Mouse (Mus musculus) heart, embryonic 15.5 days (tissue): ENCODE data around the gene Slamf9. TPM values are rescaled to one million over a fixed set of nuclear protein-coding genes. Genes with fewer than 3 reads are reported as not detected.
A peak's percentile ranks its signal among the peaks of the same experiment; 100 is the strongest.

Experiments
- ATAC-seq: fragments of 200-750 bp; cut with Nextera tagmentation; replicated peaks from 2 replicates; pipeline ENCODE4 v1.8.0; 2017; ENCODE audit warnings: low read depth, moderate TSS enrichment; ENCODE audit not compliant: insufficient number of reproducible peaks, insufficient read depth, low FRiP score
- H3K27ac ChIP-seq: fragments of 300-500 bp; sonication (generic); 2 replicates; pipeline ENCODE4 v1.5.1; 2015; ENCODE audit warnings: mild to moderate bottlenecking, inconsistent platforms
- H3K27me3 ChIP-seq: fragments of 300-500 bp; sonication (generic); 2 replicates; pipeline ENCODE4 v1.6.1; 2015; ENCODE audit warnings: inconsistent platforms
- H3K36me3 ChIP-seq: fragments of 300-500 bp; sonication (generic); 2 replicates; pipeline ENCODE4 v1.6.1; 2015; ENCODE audit warnings: mild to moderate bottlenecking, inconsistent platforms
- H3K4me1 ChIP-seq: fragments of 300-500 bp; sonication (generic); replicated peaks from 2 replicates; pipeline ENCODE4 v1.6.1; 2015; ENCODE audit warnings: inconsistent platforms
- H3K4me2 ChIP-seq: fragments of 300-500 bp; sonication (generic); 2 replicates; pipeline ENCODE4 v1.6.1; 2015; ENCODE audit warnings: inconsistent platforms, mild to moderate bottlenecking, moderate library complexity
- H3K4me3 ChIP-seq: fragments of 300-500 bp; sonication (generic); 2 replicates; pipeline ENCODE4 v1.5.1; 2015; ENCODE audit warnings: mild to moderate bottlenecking, inconsistent platforms
- H3K9ac ChIP-seq: fragments of 300-500 bp; sonication (generic); 2 replicates; pipeline ENCODE4 v1.6.1; 2015; ENCODE audit warnings: mild to moderate bottlenecking, inconsistent platforms
- H3K9me3 ChIP-seq: fragments of 300-500 bp; sonication (generic); replicated peaks from 2 replicates; pipeline ENCODE4 v1.6.1; 2016; ENCODE audit warnings: inconsistent platforms
- WGBS: fragments of 180-500 bp; shearing (Covaris S2); methylation state at CpG from one replicate; pipeline ENCODE4 v1.1.7; 2015; ENCODE audit warnings: mixed read lengths; 5-methylcytosine and 5-hydroxymethylcytosine counted together
- polyA plus RNA-seq: library from polyadenylated mRNA; unstranded; fragments of >200 nt; fragmentation: Nextera tagmentation; extraction: Ambion mirVana; gene quantifications from 2 replicates; pipeline ENCODE4 v1.2.1, GENCODE M21; 2015

Gene Slamf9
- 0.83 and 1.1 TPM in 2 replicates for polyA plus RNA-seq

- WGBS, result 37% methylated on average over 7 of the region's 7 CpGs
- ATAC-seq, result peak; percentile 55; the same call in 1 of the 2 replicates
- Histone ChIP-seq H3K27ac (no peak within 1 kb of the TSS), H3K36me3 (no peaks in the 10 kb centered on the region), H3K9ac (no peak within 1 kb of the TSS), H3K4me2 (no peak within 1 kb of the TSS), H3K9me3 (no peaks in the 10 kb centered on the region), H3K4me1 (0 out of 2 replicates have a peak, but pooled peaks cover 3% of the 10 kb centered on the region), H3K4me3 (no peak within 1 kb of the TSS), H3K27me3 (no peaks in the 10 kb centered on the region)
Observed at GRCm38 (mm10) chr1:172475054-172475741, at the start of gene Slamf9. Gene Slamf9 (plus strand): TSS chr1:172475358.

GRCm38 (mm10) chr1:172426419-172426818 lies 48.7 kb upstream of the Slamf9 start:
- H3K4me3 ChIP-seq, result no peak overlapping the region
- no peaks in the 10 kb centered on the region for H3K36me3 ChIP-seq
- no peak for ATAC-seq
- H3K9ac ChIP-seq, result no peak overlapping the region
- no peaks in the 10 kb centered on the region for H3K9me3 ChIP-seq
- peaks cover 4% of the 10 kb centered on the region for H3K4me1 ChIP-seq
- H3K4me2 ChIP-seq, result no peak overlapping the region
- WGBS, result 60% methylated on average over 1 of the region's 1 CpGs
- H3K27ac ChIP-seq, result no peak overlapping the region
- H3K27me3 ChIP-seq, result no peaks in the 10 kb centered on the region

- Histone ChIP-seq H3K4me2 (no peak overlapping the region), H3K27me3 (no peaks in the 10 kb centered on the region), H3K4me3 (no peak overlapping the region), H3K36me3 (no peaks in the 10 kb centered on the region), H3K9me3 (no peaks in the 10 kb centered on the region), H3K27ac (no peak overlapping the region), H3K4me1 (peaks cover 18% of the 10 kb centered on the region), H3K9ac (no peak overlapping the region)
- ATAC-seq, result no peak
- WGBS, result 84% methylated on average over 3 of the region's 3 CpGs
Observed at GRCm38 (mm10) chr1:172427841-172428240, 47.3 kb upstream of the Slamf9 start.

- peaks cover 24% of the 10 kb centered on the region for H3K4me1 ChIP-seq
- WGBS, result 79% methylated on average over 1 of the region's 1 CpGs
- H3K4me2 ChIP-seq, result no peak overlapping the region
- no peaks in the 10 kb centered on the region for H3K9me3 ChIP-seq
- ATAC-seq, result no peak
- no peak overlapping the region for H3K27ac ChIP-seq
- H3K36me3 ChIP-seq, result no peaks in the 10 kb centered on the region
- H3K27me3 ChIP-seq, result no peaks in the 10 kb centered on the region
- no peak overlapping the region for H3K9ac ChIP-seq
- no peak overlapping the region for H3K4me3 ChIP-seq
Observed at GRCm38 (mm10) chr1:172428614-172429013, 46.5 kb upstream of the Slamf9 start.

- H3K27ac ChIP-seq, result no peak overlapping the region
- 54% methylated on average over 9 of the region's 9 CpGs for WGBS
- no peaks in the 10 kb centered on the region for H3K27me3 ChIP-seq
- no peak for ATAC-seq
- no peak overlapping the region for H3K4me3 ChIP-seq
- H3K4me2 ChIP-seq, result no peak overlapping the region
- H3K9ac ChIP-seq, result no peak overlapping the region
- H3K4me1 ChIP-seq, result peaks cover 27% of the 10 kb centered on the region
- no peaks in the 10 kb centered on the region for H3K9me3 ChIP-seq
- no peaks in the 10 kb centered on the region for H3K36me3 ChIP-seq
Observed at GRCm38 (mm10) chr1:172430731-172431220, 44.4 kb upstream of the Slamf9 start.

GRCm38 (mm10) chr1:172431836-172432586 lies 43.1 kb upstream of the Slamf9 start:
- peak; percentile 65 for ATAC-seq
- H3K27ac ChIP-seq, result peak overlapping the region; percentile 57
- no peaks in the 10 kb centered on the region for H3K9me3 ChIP-seq
- WGBS, result 29% methylated on average over 4 of the region's 4 CpGs
- H3K36me3 ChIP-seq, result no peaks in the 10 kb centered on the region
- H3K9ac ChIP-seq, result no peak overlapping the region
- H3K27me3 ChIP-seq, result no peaks in the 10 kb centered on the region
- peaks cover 27% of the 10 kb centered on the region for H3K4me1 ChIP-seq
- no peak overlapping the region for H3K4me3 ChIP-seq
- no peak overlapping the region for H3K4me2 ChIP-seq

GRCm38 (mm10) chr1:172432587-172432955 lies 42.6 kb upstream of the Slamf9 start:
- no peaks in the 10 kb centered on the region for H3K9me3 ChIP-seq
- 40% methylated on average over 3 of the region's 3 CpGs for WGBS
- no peaks in the 10 kb centered on the region for H3K36me3 ChIP-seq
- H3K4me1 ChIP-seq, result peaks cover 27% of the 10 kb centered on the region
- H3K4me3 ChIP-seq, result no peak overlapping the region
- no peak overlapping the region for H3K4me2 ChIP-seq
- no peaks in the 10 kb centered on the region for H3K27me3 ChIP-seq
- no peak for ATAC-seq
- peak overlapping the region; percentile 57 for H3K27ac ChIP-seq
- no peak overlapping the region for H3K9ac ChIP-seq

- Histone ChIP-seq H3K27me3 (no peaks in the 10 kb centered on the region), H3K9ac (no peak overlapping the region)
Observed at GRCm38 (mm10) chr1:172433012-172433850, 41.9 kb upstream of the Slamf9 start.

GRCm38 (mm10) chr1:172433851-172434165 lies 41.4 kb upstream of the Slamf9 start:
- no peak overlapping the region for H3K4me2 ChIP-seq
- no peaks in the 10 kb centered on the region for H3K36me3 ChIP-seq
- no peak overlapping the region for H3K27ac ChIP-seq
- H3K27me3 ChIP-seq, result no peaks in the 10 kb centered on the region
- H3K4me1 ChIP-seq, result peaks cover 27% of the 10 kb centered on the region
- no peak for ATAC-seq
- H3K4me3 ChIP-seq, result no peak overlapping the region
- no peak overlapping the region for H3K9ac ChIP-seq
- no peaks in the 10 kb centered on the region for H3K9me3 ChIP-seq
- 78% methylated on average over 4 of the region's 4 CpGs for WGBS

More at GRCm38 (mm10) chr1:172433012-172433850, 41.9 kb upstream of the Slamf9 start:
- 45% methylated on average over 20 of the region's 20 CpGs for WGBS
- no peak overlapping the region for H3K4me3 ChIP-seq
- no peaks in the 10 kb centered on the region for H3K36me3 ChIP-seq
- ATAC-seq, result 0 out of 2 replicates have a peak, but pooled peaks have one; percentile 43
- no peak overlapping the region for H3K4me2 ChIP-seq
- no peaks in the 10 kb centered on the region for H3K9me3 ChIP-seq
- H3K4me1 ChIP-seq, result peaks cover 27% of the 10 kb centered on the region
- peak overlapping the region; percentile 57; the same call in 1 of the 2 replicates for H3K27ac ChIP-seq

- no peak overlapping the region for H3K4me2 ChIP-seq
- no peaks in the 10 kb centered on the region for H3K27me3 ChIP-seq
- H3K4me3 ChIP-seq, result no peak overlapping the region
- no peaks in the 10 kb centered on the region for H3K9me3 ChIP-seq
- peaks cover 19% of the 10 kb centered on the region for H3K4me1 ChIP-seq
- H3K27ac ChIP-seq, result no peak overlapping the region
- H3K36me3 ChIP-seq, result no peaks in the 10 kb centered on the region
- ATAC-seq, result no peak; the same call in 1 of the 2 replicates
- 24% methylated on average over 6 of the region's 6 CpGs for WGBS
- no peak overlapping the region for H3K9ac ChIP-seq
Observed at GRCm38 (mm10) chr1:172436785-172437184, 38.4 kb upstream of the Slamf9 start.

- Histone ChIP-seq H3K9me3 (no peaks in the 10 kb centered on the region), H3K4me2 (no peak overlapping the region), H3K27me3 (no peaks in the 10 kb centered on the region), H3K4me3 (no peak overlapping the region), H3K4me1 (peaks cover 3% of the 10 kb centered on the region; the same call in 1 of the 2 replicates), H3K36me3 (no peaks in the 10 kb centered on the region), H3K9ac (no peak overlapping the region), H3K27ac (no peak overlapping the region)
- no peak for ATAC-seq
- WGBS, result 79% methylated on average over 2 of the region's 2 CpGs
Observed at GRCm38 (mm10) chr1:172438621-172439020, 36.5 kb upstream of the Slamf9 start.
